Mouse (Mus musculus) MEL (cell line): Measurements from ENCODE around the gene Ociad2. TPM values are rescaled to one million over a fixed set of nuclear protein-coding genes. Genes with fewer than 3 reads are reported as not detected.

Experiments
- DNase-seq: peaks from one replicate; pipeline ENCODE4 v3.0.0; 2011; ENCODE audit warnings: low read depth, low spot score
- H3K27ac ChIP-seq: 2 replicates; pipeline ENCODE4 v1.5.1; 2012; ENCODE audit warnings: low read depth, mild to moderate bottlenecking, control low read depth, low read length, moderate library complexity; ENCODE audit not compliant: control insufficient read depth
- H3K27me3 ChIP-seq, 2 experiments: fragments of 150-350 bp in 1 of 2; sonication (generic) in 1 of 2; 2 replicates each; pipeline ENCODE4 v1.6.1; 2012; ENCODE audit warnings: low read length in 2 of 2, mild to moderate bottlenecking in 2 of 2, improper control_type of control experiment in 1 of 2, moderate library complexity in 1 of 2; ENCODE audit not compliant: insufficient read depth in 2 of 2, control insufficient read depth in 1 of 2
- H3K36me3 ChIP-seq, 2 experiments: 2 replicates each; pipeline ENCODE4 v1.6.1; 2012 to 2014; ENCODE audit warnings: low read length in 2 of 2, improper control_type of control experiment in 1 of 2, inconsistent platforms in 1 of 2, mild to moderate bottlenecking in 1 of 2; ENCODE audit not compliant: insufficient read depth in 2 of 2, control insufficient read depth in 1 of 2
- H3K4me1 ChIP-seq, 2 experiments: fragments of 150-350 bp in 1 of 2; sonication (generic) in 1 of 2; 2 replicates each; pipeline ENCODE4 v1.6.1; 2012; ENCODE audit warnings: low read length in 2 of 2, improper control_type of control experiment in 1 of 2, mild to moderate bottlenecking in 1 of 2; ENCODE audit not compliant: insufficient read depth in 2 of 2, control insufficient read depth in 1 of 2
- H3K4me3 ChIP-seq, 2 experiments: fragments of 150-350 bp in 1 of 2; sonication (generic) in 1 of 2; 2 replicates each; pipeline ENCODE4 v1.5.1; 2012; ENCODE audit warnings: low read depth in 2 of 2, low read length in 2 of 2, mild to moderate bottlenecking in 2 of 2, moderate library complexity in 2 of 2, control low read depth in 1 of 2, improper control_type of control experiment in 1 of 2; ENCODE audit not compliant: control insufficient read depth in 1 of 2, insufficient read depth in 1 of 2
- H3K79me2 ChIP-seq: 2 replicates; pipeline ENCODE4 v1.6.1; 2012; ENCODE audit warnings: mild to moderate bottlenecking, low read length, moderate library complexity; ENCODE audit not compliant: control insufficient read depth, poor library complexity, insufficient read depth
- H3K9ac ChIP-seq: 2 replicates; pipeline ENCODE4 v1.6.1; 2012; ENCODE audit warnings: low read depth, mild to moderate bottlenecking, control low read depth, low read length, moderate library complexity; ENCODE audit not compliant: control insufficient read depth, poor library complexity, severe bottlenecking
- H3K9me3 ChIP-seq: fragments of 150-350 bp; sonication (generic); replicated peaks from 2 replicates; pipeline ENCODE4 v1.6.1; 2012; ENCODE audit warnings: mild to moderate bottlenecking, low read length, improper control_type of control experiment, moderate library complexity; ENCODE audit not compliant: insufficient read depth
- BHLHE40 ChIP-seq: IDR thresholded peaks from 2 replicates; pipeline ENCODE4 v1.6.1; 2012; ENCODE audit warnings: low read depth, mild to moderate bottlenecking, inconsistent platforms, low read length, improper control_type of control experiment, borderline replicate concordance
- CTCF ChIP-seq, 3 experiments: IDR thresholded peaks in 2 of 3; conservative IDR thresholded peaks in 1 of 3; 2 replicates each; pipeline ENCODE4 v1.5.1; 2011 to 2012; ENCODE audit warnings: low read length in 3 of 3, low read depth in 2 of 3, mild to moderate bottlenecking in 2 of 3, improper control_type of control experiment in 1 of 3, inconsistent platforms in 1 of 3, mixed read lengths in 1 of 3, moderate library complexity in 1 of 3; ENCODE audit not compliant: control insufficient read depth in 1 of 3, insufficient read depth in 1 of 3, poor library complexity in 1 of 3, severe bottlenecking in 1 of 3
- GABPA ChIP-seq: IDR thresholded peaks from 2 replicates; pipeline ENCODE4 v1.6.1; 2012; ENCODE audit warnings: low read depth, mild to moderate bottlenecking, inconsistent platforms, low read length, improper control_type of control experiment, moderate library complexity
- GATA1 ChIP-seq: IDR thresholded peaks from 2 replicates; pipeline ENCODE4 v1.6.1; 2011; ENCODE audit warnings: low read depth, low read length, improper control_type of control experiment
- MAFK ChIP-seq: IDR thresholded peaks from 2 replicates; pipeline ENCODE4 v1.6.1; 2011; ENCODE audit warnings: low read depth, mild to moderate bottlenecking, low read length, improper control_type of control experiment, borderline replicate concordance
- MAZ ChIP-seq: IDR thresholded peaks from 2 replicates; pipeline ENCODE4 v1.6.1; 2012; ENCODE audit warnings: low read depth, mild to moderate bottlenecking, inconsistent platforms, low read length, improper control_type of control experiment
- MXI1 ChIP-seq: IDR thresholded peaks from 2 replicates; pipeline ENCODE4 v1.6.1; 2011; ENCODE audit warnings: mild to moderate bottlenecking, low read depth, low read length, improper control_type of control experiment
- POLR2A ChIP-seq, 2 experiments: IDR thresholded peaks; 2 replicates each; pipeline ENCODE4 v1.6.1; 2011 to 2012; ENCODE audit warnings: low read length in 2 of 2, mild to moderate bottlenecking in 2 of 2, control low read depth in 1 of 2, improper control_type of control experiment in 1 of 2, low read depth in 1 of 2, moderate library complexity in 1 of 2; ENCODE audit not compliant: control insufficient read depth in 1 of 2, insufficient read depth in 1 of 2, poor library complexity in 1 of 2
- POLR2AphosphoS5 ChIP-seq: IDR thresholded peaks from 2 replicates; pipeline ENCODE4 v1.6.1; 2012; ENCODE audit warnings: low read depth, borderline replicate concordance, mild to moderate bottlenecking, inconsistent platforms, low read length, moderate library complexity, mixed read lengths
- RCOR1 ChIP-seq: IDR thresholded peaks from 2 replicates; pipeline ENCODE4 v1.6.1; 2012; ENCODE audit warnings: low read depth, mild to moderate bottlenecking, inconsistent platforms, low read length, improper control_type of control experiment
- SMC3 ChIP-seq: IDR thresholded peaks from 2 replicates; pipeline ENCODE4 v1.6.1; 2011; ENCODE audit warnings: low read depth, low read length, improper control_type of control experiment
- TAL1 ChIP-seq: IDR thresholded peaks from 2 replicates; pipeline ENCODE4 v1.6.1; 2012; ENCODE audit warnings: mild to moderate bottlenecking, inconsistent platforms, low read length, moderate library complexity, mixed read lengths
- TBP ChIP-seq: IDR thresholded peaks from 2 replicates; pipeline ENCODE4 v1.8.0; 2011; ENCODE audit warnings: low read depth, low read length, improper control_type of control experiment
- TCF12 ChIP-seq: IDR thresholded peaks from 2 replicates; pipeline ENCODE4 v1.6.1; 2014; ENCODE audit warnings: low read depth, mild to moderate bottlenecking, inconsistent platforms, low read length, improper control_type of control experiment, moderate library complexity
- UBTF ChIP-seq: IDR thresholded peaks from 2 replicates; pipeline ENCODE4 v1.6.1; 2012; ENCODE audit warnings: low read depth, mild to moderate bottlenecking, inconsistent platforms, low read length, improper control_type of control experiment, moderate library complexity, borderline replicate concordance; ENCODE audit not compliant: insufficient read depth
- USF1 ChIP-seq: IDR thresholded peaks from 2 replicates; pipeline ENCODE4 v1.6.1; 2014; ENCODE audit warnings: low read depth, mild to moderate bottlenecking, inconsistent platforms, low read length, improper control_type of control experiment, moderate library complexity
- USF2 ChIP-seq, 2 experiments: IDR thresholded peaks; 2 replicates each; pipeline ENCODE4 v1.6.1; 2011 to 2012; ENCODE audit warnings: improper control_type of control experiment in 2 of 2, low read length in 2 of 2, borderline replicate concordance in 1 of 2, inconsistent platforms in 1 of 2, low read depth in 1 of 2, mild to moderate bottlenecking in 1 of 2; ENCODE audit not compliant: insufficient read depth in 1 of 2
- ZC3H11A ChIP-seq: IDR thresholded peaks from 2 replicates; pipeline ENCODE4 v1.6.1; 2012; ENCODE audit warnings: low read depth, mild to moderate bottlenecking, inconsistent platforms, low read length, improper control_type of control experiment
- ZNF384 ChIP-seq: IDR thresholded peaks from 2 replicates; pipeline ENCODE4 v1.6.1; 2012; ENCODE audit warnings: low read depth, mild to moderate bottlenecking, inconsistent platforms, low read length, improper control_type of control experiment
- polyA plus RNA-seq, 2 experiments: library from polyadenylated mRNA; stranded (reverse) in 1 of 2; unstranded in 1 of 2; fragments of >175 nt in 1 of 2; fragments of >200 nt in 1 of 2; gene quantifications; 2 replicates each; pipeline versions ENCODE4 v1.2.1 to v1.2.4; 2012; ENCODE audit warnings: low replicate concordance in 2 of 2, low read depth in 1 of 2; ENCODE audit not compliant: insufficient read length in 2 of 2, insufficient read depth in 1 of 2, missing spikeins in 1 of 2
- total RNA-seq: library from RNA; depleted of rRNA; stranded (reverse); fragments of 300-350 nt; gene quantifications from 2 replicates; pipeline ENCODE4 v1.2.3, GENCODE M21; 2012

The Ociad2 gene
- total and polyA plus RNA-seq, 3 experiments: 3.9 to 11.0 TPM; not detected in 1

GRCm38 (mm10) chr5:73381510-73381909, 40.7 kb upstream of the Ociad2 start:
- H3K4me1 ChIP-seq: no peaks in the 10 kb centered on the region
- H3K9me3 ChIP-seq: no peaks in the 10 kb centered on the region
- DNase-seq: no peak
- H3K27me3 ChIP-seq: no peaks in the 10 kb centered on the region
- no peaks in the 10 kb centered on the region for H3K79me2 ChIP-seq
- no peak overlapping the region for H3K9ac ChIP-seq
- no peak overlapping the region for H3K27ac ChIP-seq
- no peak overlapping the region for H3K4me3 ChIP-seq
- no peaks in the 10 kb centered on the region; a peak in 1 of 4 replicates for H3K36me3 ChIP-seq
- TF ChIP-seq MXI1 (no peak), POLR2AphosphoS5 (no peak), GATA1 (no peak), TCF12 (no peak), ZC3H11A (no peak), RCOR1 (no peak), MAFK (no peak), UBTF (no peak), POLR2A (IDR thresholded peaks at IDR 0.05; ENCODE audit: control insufficient read depth in 1 of 2, insufficient read depth in 1 of 2, low read depth in 1 of 2, low read length in 2 of 2, poor library complexity in 1 of 2) (no peak), USF2 (IDR thresholded peaks at IDR 0.05; ENCODE audit: borderline replicate concordance in 1 of 2, insufficient read depth in 1 of 2, low read depth in 1 of 2, low read length in 2 of 2) (no peak), CTCF (IDR thresholded peaks at IDR 0.05 in 2 of 3, conservative IDR thresholded peaks at IDR 0.05 in 1 of 3; ENCODE audit: control insufficient read depth in 1 of 3, insufficient read depth in 1 of 3, low read depth in 2 of 3, low read length in 3 of 3, poor library complexity in 1 of 3, severe bottlenecking in 1 of 3) (no peak), ZNF384 (no peak), MAZ (no peak), TAL1 (no peak), SMC3 (no peak)
- TF ChIP-seq, all 39 proteins: peak for 0

- no peaks in the 10 kb centered on the region for H3K9me3 ChIP-seq
- H3K27me3 ChIP-seq: 0 out of 4 replicates have a peak, but pooled peaks cover 0 to 1% of the 10 kb centered on the region in 2 experiments
- TF ChIP-seq ZC3H11A (no peak), POLR2A (IDR thresholded peaks at IDR 0.05; ENCODE audit: control insufficient read depth in 1 of 2, insufficient read depth in 1 of 2, low read depth in 1 of 2, low read length in 2 of 2, poor library complexity in 1 of 2) (no peak), CTCF (IDR thresholded peaks at IDR 0.05 in 2 of 3, conservative IDR thresholded peaks at IDR 0.05 in 1 of 3; ENCODE audit: control insufficient read depth in 1 of 3, insufficient read depth in 1 of 3, low read depth in 2 of 3, low read length in 3 of 3, poor library complexity in 1 of 3, severe bottlenecking in 1 of 3) (no peak), GABPA (no peak), USF1 (no peak), TBP (no peak), TCF12 (no peak), USF2 (IDR thresholded peaks at IDR 0.05; ENCODE audit: borderline replicate concordance in 1 of 2, insufficient read depth in 1 of 2, low read depth in 1 of 2, low read length in 2 of 2) (no peak), BHLHE40 (no peak)
- TF ChIP-seq, all 39 proteins: peak for 0
- Histone ChIP-seq H3K4me3 (no peak overlapping the region), H3K36me3 (no peaks in the 10 kb centered on the region; a peak in 1 of 4 replicates), H3K79me2 (no peaks in the 10 kb centered on the region), H3K4me1 (no peaks in the 10 kb centered on the region), H3K27ac (no peak overlapping the region), H3K9ac (no peak overlapping the region)
- no peak for DNase-seq
Observed at GRCm38 (mm10) chr5:73380829-73381228, 40.0 kb upstream of the Ociad2 start.
